Mouse (Mus musculus): ENCODE results near the gene Dcpp2. TPM values are rescaled to one million over a fixed set of nuclear protein-coding genes. Genes with fewer than 3 reads are reported as not detected.

Dcpp2 gene
- polyA plus RNA-seq, 1 experiment from 2014 or later, result not detected

- no peaks in the 10 kb centered on the region for H3K9me3 ChIP-seq (ENCODE audit: control insufficient read depth, low read length)
- WGBS, result 40% methylated on average over 5 of the region's 5 CpGs
- no peaks in the 10 kb centered on the region for H3K4me1 ChIP-seq (replicated peaks; ENCODE audit: control insufficient read depth, insufficient read depth, low read length)
- H3K36me3 ChIP-seq (ENCODE audit: control insufficient read depth, insufficient read depth, low read length), result no peaks in the 10 kb centered on the region
- no peak overlapping the region for H3K4me2 ChIP-seq (ENCODE audit: low read depth, low read length)
- no peak overlapping the region for H3K4me3 ChIP-seq (ENCODE audit: low read length)
- peak; percentile 36; the same call in 1 of the 2 replicates for ATAC-seq (ENCODE audit: low read depth)
- H3K9ac ChIP-seq (ENCODE audit: low read length), result no peak overlapping the region
- no peak overlapping the region for H3K27ac ChIP-seq (ENCODE audit: low read length)
- no peaks in the 10 kb centered on the region for H3K27me3 ChIP-seq (ENCODE audit: control insufficient read depth, insufficient read depth, low read depth, low read length)
Measured at GRCm38 (mm10) chr17:23853292-23853691, 27.4 kb upstream of the Dcpp2 start.

- Histone ChIP-seq H3K4me1 (replicated peaks; ENCODE audit: control insufficient read depth, insufficient read depth, low read length) (no peaks in the 10 kb centered on the region), H3K36me3 (ENCODE audit: control insufficient read depth, insufficient read depth, low read length) (no peaks in the 10 kb centered on the region), H3K9ac (ENCODE audit: low read length) (no peak overlapping the region), H3K9me3 (ENCODE audit: control insufficient read depth, low read length) (no peaks in the 10 kb centered on the region), H3K4me3 (ENCODE audit: low read length) (no peak overlapping the region), H3K4me2 (ENCODE audit: low read depth, low read length) (no peak overlapping the region), H3K27me3 (ENCODE audit: control insufficient read depth, insufficient read depth, low read depth, low read length) (no peaks in the 10 kb centered on the region), H3K27ac (ENCODE audit: low read length) (no peak overlapping the region)
- 77% methylated on average over 10 of the region's 10 CpGs for WGBS
- ATAC-seq (ENCODE audit: low read depth), result no peak
Measured at GRCm38 (mm10) chr17:23854229-23854765, 26.4 kb upstream of the Dcpp2 start.

DNA sequence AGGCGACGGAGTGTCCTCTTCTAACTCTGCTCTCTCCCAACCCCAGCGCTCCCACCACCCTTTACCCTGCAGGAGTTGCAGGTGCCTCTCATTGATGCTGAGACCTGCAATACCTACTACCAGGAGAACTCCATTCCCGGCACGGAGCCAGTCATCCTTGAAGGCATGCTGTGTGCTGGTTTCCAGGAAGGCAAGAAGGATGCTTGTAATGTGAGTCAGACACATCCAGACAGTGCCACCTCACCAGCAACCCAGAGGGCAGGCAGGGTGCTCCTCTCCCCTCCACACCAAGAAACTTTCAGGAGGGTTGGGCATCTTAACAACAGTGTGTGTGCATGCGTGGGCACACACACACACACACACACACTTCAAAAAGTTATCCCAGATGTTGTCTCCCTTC, 23.5 kb upstream of the Dcpp2 start:
- H3K27me3 ChIP-seq (ENCODE audit: control insufficient read depth, insufficient read depth, low read depth, low read length), result no peaks in the 10 kb centered on the region
- no peak for ATAC-seq (ENCODE audit: low read depth)
- 74% methylated on average over 6 of the region's 6 CpGs for WGBS

GRCm38 (mm10) chr17:23857913-23858312, 22.8 kb upstream of the Dcpp2 start:
- ATAC-seq (ENCODE audit: low read depth), result peak; percentile 53
- WGBS, result 29% methylated on average over 2 of the region's 2 CpGs

More for the DNA sequence above, 23.5 kb upstream of the Dcpp2 start:
- H3K36me3 ChIP-seq (ENCODE audit: control insufficient read depth, insufficient read depth, low read length), result no peaks in the 10 kb centered on the region
- H3K9ac ChIP-seq (ENCODE audit: low read length), result no peak overlapping the region
- H3K27ac ChIP-seq (ENCODE audit: low read length), result no peak overlapping the region
- no peaks in the 10 kb centered on the region for H3K9me3 ChIP-seq (ENCODE audit: control insufficient read depth, low read length)
- H3K4me1 ChIP-seq (replicated peaks; ENCODE audit: control insufficient read depth, insufficient read depth, low read length), result no peaks in the 10 kb centered on the region
- H3K4me2 ChIP-seq (ENCODE audit: low read depth, low read length), result no peak overlapping the region
- no peak overlapping the region for H3K4me3 ChIP-seq (ENCODE audit: low read length)

GRCm38 (mm10) chr17:23862926-23863325, 17.8 kb upstream of the Dcpp2 start:
- ATAC-seq (ENCODE audit: low read depth), result no peak
- Histone ChIP-seq H3K27me3 (ENCODE audit: control insufficient read depth, insufficient read depth, low read depth, low read length) (no peaks in the 10 kb centered on the region), H3K4me3 (ENCODE audit: low read length) (no peak overlapping the region), H3K9me3 (ENCODE audit: control insufficient read depth, low read length) (no peaks in the 10 kb centered on the region), H3K27ac (ENCODE audit: low read length) (no peak overlapping the region), H3K4me2 (ENCODE audit: low read depth, low read length) (no peak overlapping the region), H3K4me1 (replicated peaks; ENCODE audit: control insufficient read depth, insufficient read depth, low read length) (no peaks in the 10 kb centered on the region), H3K36me3 (ENCODE audit: control insufficient read depth, insufficient read depth, low read length) (no peaks in the 10 kb centered on the region), H3K9ac (ENCODE audit: low read length) (no peak overlapping the region)
- 75% methylated on average over 4 of the region's 4 CpGs for WGBS

More at GRCm38 (mm10) chr17:23857913-23858312, 22.8 kb upstream of the Dcpp2 start:
- no peak overlapping the region for H3K9ac ChIP-seq (ENCODE audit: low read length)
- no peaks in the 10 kb centered on the region for H3K27me3 ChIP-seq (ENCODE audit: control insufficient read depth, insufficient read depth, low read depth, low read length)
- H3K36me3 ChIP-seq (ENCODE audit: control insufficient read depth, insufficient read depth, low read length), result no peaks in the 10 kb centered on the region
- no peaks in the 10 kb centered on the region for H3K9me3 ChIP-seq (ENCODE audit: control insufficient read depth, low read length)
- H3K4me2 ChIP-seq (ENCODE audit: low read depth, low read length), result no peak overlapping the region
- H3K4me3 ChIP-seq (ENCODE audit: low read length), result no peak overlapping the region
- H3K4me1 ChIP-seq (replicated peaks; ENCODE audit: control insufficient read depth, insufficient read depth, low read length), result no peaks in the 10 kb centered on the region
- H3K27ac ChIP-seq (ENCODE audit: low read length), result no peak overlapping the region

- H3K27me3 ChIP-seq (ENCODE audit: control insufficient read depth, insufficient read depth, low read depth, low read length), result no peaks in the 10 kb centered on the region
- H3K4me1 ChIP-seq (replicated peaks; ENCODE audit: control insufficient read depth, insufficient read depth, low read length), result no peaks in the 10 kb centered on the region
- H3K9ac ChIP-seq (ENCODE audit: low read length), result no peak within 1 kb of the TSS
- H3K4me3 ChIP-seq (ENCODE audit: low read length), result no peak within 1 kb of the TSS
- no peaks in the 10 kb centered on the region for H3K9me3 ChIP-seq (ENCODE audit: control insufficient read depth, low read length)
- ATAC-seq (ENCODE audit: low read depth), result no peak
- H3K27ac ChIP-seq (ENCODE audit: low read length), result no peak within 1 kb of the TSS
- H3K36me3 ChIP-seq (ENCODE audit: control insufficient read depth, insufficient read depth, low read length), result no peaks in the 10 kb centered on the region
- no peak within 1 kb of the TSS for H3K4me2 ChIP-seq (ENCODE audit: low read depth, low read length)
- 86% methylated on average over 15 of the region's 15 CpGs for WGBS
Measured at GRCm38 (mm10) chr17:23867756-23868155, 12.9 kb upstream of the Dcpp2 start, which contains the start of gene Prss21. Gene Prss21 (plus strand): TSS chr17:23868056.

DNA sequence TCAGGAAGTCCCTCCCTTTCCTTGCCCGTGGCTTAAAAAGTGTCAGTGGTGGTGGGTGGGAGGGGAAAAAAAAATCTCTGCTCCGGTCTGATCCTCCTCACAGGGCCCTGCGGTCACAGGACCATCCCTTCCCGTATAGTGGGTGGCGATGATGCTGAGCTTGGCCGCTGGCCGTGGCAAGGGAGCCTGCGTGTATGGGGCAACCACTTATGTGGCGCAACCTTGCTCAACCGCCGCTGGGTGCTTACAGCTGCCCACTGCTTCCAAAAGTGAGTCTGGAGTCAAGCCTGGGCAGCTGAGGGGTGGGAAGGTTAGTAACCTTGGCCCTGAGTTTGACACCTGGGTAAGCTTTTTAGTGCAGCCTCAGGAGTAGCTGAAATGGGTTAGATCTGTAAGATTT, 12.2 kb upstream of the Dcpp2 start:
- Histone ChIP-seq H3K4me2 (ENCODE audit: low read depth, low read length) (no peak overlapping the region), H3K27me3 (ENCODE audit: control insufficient read depth, insufficient read depth, low read depth, low read length) (no peaks in the 10 kb centered on the region), H3K27ac (ENCODE audit: low read length) (no peak overlapping the region), H3K9ac (ENCODE audit: low read length) (no peak overlapping the region), H3K9me3 (ENCODE audit: control insufficient read depth, low read length) (no peaks in the 10 kb centered on the region), H3K4me1 (replicated peaks; ENCODE audit: control insufficient read depth, insufficient read depth, low read length) (no peaks in the 10 kb centered on the region), H3K36me3 (ENCODE audit: control insufficient read depth, insufficient read depth, low read length) (no peaks in the 10 kb centered on the region), H3K4me3 (ENCODE audit: low read length) (no peak overlapping the region)
- 84% methylated on average over 11 of the region's 11 CpGs for WGBS
- ATAC-seq (ENCODE audit: low read depth), result no peak

- 30% methylated on average over 8 of the region's 8 CpGs for WGBS
- peak; percentile 73 for ATAC-seq (ENCODE audit: low read depth)
- Histone ChIP-seq H3K27ac (ENCODE audit: low read length) (no peak overlapping the region), H3K9ac (ENCODE audit: low read length) (no peak overlapping the region), H3K36me3 (ENCODE audit: control insufficient read depth, insufficient read depth, low read length) (no peaks in the 10 kb centered on the region), H3K4me2 (ENCODE audit: low read depth, low read length) (no peak overlapping the region), H3K9me3 (ENCODE audit: control insufficient read depth, low read length) (no peaks in the 10 kb centered on the region), H3K4me1 (replicated peaks; ENCODE audit: control insufficient read depth, insufficient read depth, low read length) (no peaks in the 10 kb centered on the region; the same call in 1 of the 2 replicates), H3K27me3 (ENCODE audit: control insufficient read depth, insufficient read depth, low read depth, low read length) (no peaks in the 10 kb centered on the region), H3K4me3 (ENCODE audit: low read length) (no peak overlapping the region)
Measured at GRCm38 (mm10) chr17:23873884-23874856, 6.5 kb upstream of the Dcpp2 start.

GRCm38 (mm10) chr17:23876741-23877140, 3.9 kb upstream of the Dcpp2 start:
- no peak overlapping the region for H3K9ac ChIP-seq (ENCODE audit: low read length)
- ATAC-seq (ENCODE audit: low read depth), result no peak
- no peaks in the 10 kb centered on the region for H3K9me3 ChIP-seq (ENCODE audit: control insufficient read depth, low read length)
- H3K4me2 ChIP-seq (ENCODE audit: low read depth, low read length), result no peak overlapping the region
- H3K36me3 ChIP-seq (ENCODE audit: control insufficient read depth, insufficient read depth, low read length), result no peaks in the 10 kb centered on the region
- 39% methylated on average over 3 of the region's 3 CpGs for WGBS
- no peaks in the 10 kb centered on the region; the same call in 1 of the 2 replicates for H3K4me1 ChIP-seq (replicated peaks; ENCODE audit: control insufficient read depth, insufficient read depth, low read length)
- no peaks in the 10 kb centered on the region for H3K27me3 ChIP-seq (ENCODE audit: control insufficient read depth, insufficient read depth, low read depth, low read length)
- H3K27ac ChIP-seq (ENCODE audit: low read length), result no peak overlapping the region
- no peak overlapping the region for H3K4me3 ChIP-seq (ENCODE audit: low read length)
